Comparison of ENCODE assay signal across 24 mouse cellular contexts in genomic region chr2:4733971-4734370, GRCm38 (mm10). TPM values are rescaled to one million over a fixed set of nuclear protein-coding genes. Genes with fewer than 3 reads are reported as not detected.
"Had no signal": no experiment of that assay in that cellular context is flagged by ENCODE, and none has a peak within 500 bp of the region (broad histone marks: within the 10 kb centered on the region; RNA-seq: fewer than 3 reads in every experiment).

No protein-coding gene starts in this region.

- H3K4me1 ChIP-seq: heart, embryonic 15.5 days; hindbrain, embryonic 10.5 days; hindbrain, embryonic 12.5 days; intestine, embryonic 15.5 days; limb, embryonic 13.5 days; limb, embryonic 15.5 days; liver, embryonic 12.5 days had no signal

- H3K27ac ChIP-seq: gastrocnemius, adult 2 months; heart, adult 2 months; heart, embryonic 13.5 days; heart, embryonic 15.5 days; hindbrain, embryonic 10.5 days; hindbrain, embryonic 12.5 days; hindbrain, embryonic 14.5 days; intestine, embryonic 15.5 days; limb, embryonic 13.5 days; limb, embryonic 15.5 days; liver, embryonic 12.5 days had no signal

- H3K27me3 ChIP-seq: heart, embryonic 13.5 days; heart, embryonic 15.5 days; hindbrain, embryonic 12.5 days; intestine, embryonic 15.5 days; limb, embryonic 13.5 days; limb, embryonic 15.5 days; liver, embryonic 12.5 days had no signal

- H3K36me3 ChIP-seq: heart, embryonic 13.5 days; heart, embryonic 15.5 days; hindbrain, embryonic 10.5 days; hindbrain, embryonic 12.5 days; intestine, embryonic 15.5 days; limb, embryonic 13.5 days; limb, embryonic 15.5 days; liver, embryonic 12.5 days had no signal

- H3K4me3 ChIP-seq: gastrocnemius, adult 2 months; heart, adult 2 months; heart, embryonic 13.5 days; heart, embryonic 15.5 days; hindbrain, embryonic 10.5 days; hindbrain, embryonic 12.5 days; intestine, embryonic 15.5 days; limb, embryonic 13.5 days; limb, embryonic 15.5 days; liver, embryonic 12.5 days had no signal

- DNase-seq: gastrocnemius, adult 2 months; gastrocnemius, postnatal 10 days; gastrocnemius, postnatal 25 days; heart, adult 11 months; heart, adult 2 months; heart, postnatal 4 days; kidney, adult 18-20 months; kidney, adult 8-10 months; kidney, postnatal 10 days; kidney, postnatal 25 days; kidney, postnatal 4 days; layer of hippocampus, adult 9-11 months; layer of hippocampus, postnatal 36 days; left cerebral cortex, postnatal 4 days had no signal

- H3K9ac ChIP-seq: heart, embryonic 13.5 days; heart, embryonic 15.5 days; hindbrain, embryonic 12.5 days; hindbrain, embryonic 14.5 days; intestine, embryonic 15.5 days; limb, embryonic 13.5 days; limb, embryonic 15.5 days; liver, embryonic 12.5 days had no signal

RNA-seq across cellular contexts. Expression of gene Bend7, which starts 16.3 kb away (rescaled TPM):
- polyA plus RNA-seq: inflammation-experienced regulatory T-cells, adult 6 months had no signal
